Mouse (Mus musculus): ENCODE measurements around the gene Maco1. TPM values are rescaled to one million over a fixed set of nuclear protein-coding genes. Genes with fewer than 3 reads are reported as not detected.

Maco1 gene
- 10 to 100 TPM; 56.1 to 57.5 TPM for total RNA-seq (2021)

- DNase-seq (ENCODE audit: extremely low spot score in 1 of 2, low spot score in 2 of 2) = peak; percentile 98 to 100
- intact Hi-C loops (cut with DNase I) = no loop called here
Measured at GRCm38 (mm10) chr4:134853259-134853636, at the start of gene Maco1. TSS of gene Maco1 (minus strand) at chr4:134853345.

- intact Hi-C loops (cut with DNase I) = no loop called here
- no peak for DNase-seq (ENCODE audit: extremely low spot score in 1 of 2, low spot score in 2 of 2)
Measured at GRCm38 (mm10) chr4:134901126-134901525, 48.0 kb upstream of the Maco1 start.

- no peak for DNase-seq (ENCODE audit: extremely low spot score in 1 of 2, low spot score in 2 of 2)
- intact Hi-C loops (cut with DNase I) = no loop called here
Measured at GRCm38 (mm10) chr4:134897256-134897655, 44.1 kb upstream of the Maco1 start.

GRCm38 (mm10) chr4:134892096-134892495 is 39.0 kb upstream of the Maco1 start:
- DNase-seq (ENCODE audit: extremely low spot score in 1 of 2, low spot score in 2 of 2) = peak; percentile 41 to 57
- intact Hi-C loops (cut with DNase I) = no loop called here

GRCm38 (mm10) chr4:134884364-134884763 is 31.2 kb upstream of the Maco1 start:
- no peak for DNase-seq (ENCODE audit: extremely low spot score in 1 of 2, low spot score in 2 of 2)

GRCm38 (mm10) chr4:134883808-134884207 is 30.7 kb upstream of the Maco1 start:
- no peak for DNase-seq (ENCODE audit: extremely low spot score in 1 of 2, low spot score in 2 of 2)
- intact Hi-C loops (cut with DNase I) = loop anchor here (5.0 to 10.0 kb wide), 2 partner anchors 82 to 339 kb away; no protein-coding TSS in a partner anchor

More at GRCm38 (mm10) chr4:134884364-134884763, 31.2 kb upstream of the Maco1 start:
- intact Hi-C loops (cut with DNase I) = loop anchor here (5.0 to 10.0 kb wide), 2 partner anchors 82 to 340 kb away; no protein-coding TSS in a partner anchor

- intact Hi-C loops (cut with DNase I) = loop anchor here (5.0 to 10.0 kb wide), 2 partner anchors 81 to 338 kb away; no protein-coding TSS in a partner anchor
- peak in 1 of 2 experiments; percentile 36 for DNase-seq (ENCODE audit: extremely low spot score in 1 of 2, low spot score in 2 of 2)
Measured at GRCm38 (mm10) chr4:134883266-134883665, 30.1 kb upstream of the Maco1 start.

- DNase-seq (ENCODE audit: extremely low spot score in 1 of 2, low spot score in 2 of 2) = no peak
- intact Hi-C loops (cut with DNase I) = loop anchor here (5.0 to 10.0 kb wide), 2 partner anchors 78 to 335 kb away; no protein-coding TSS in a partner anchor
Measured at GRCm38 (mm10) chr4:134880041-134880440, 26.9 kb upstream of the Maco1 start.

GRCm38 (mm10) chr4:134879410-134879981 is 26.4 kb upstream of the Maco1 start:
- intact Hi-C loops (cut with DNase I) = no loop called here
- peak; percentile 59 to 81 for DNase-seq (ENCODE audit: extremely low spot score in 1 of 2, low spot score in 2 of 2)

GRCm38 (mm10) chr4:134876171-134876570 is 23.0 kb upstream of the Maco1 start:
- intact Hi-C loops (cut with DNase I) = no loop called here
- DNase-seq (ENCODE audit: extremely low spot score in 1 of 2, low spot score in 2 of 2) = no peak

- DNase-seq (ENCODE audit: extremely low spot score in 1 of 2, low spot score in 2 of 2) = no peak
- intact Hi-C loops (cut with DNase I) = no loop called here
Measured at GRCm38 (mm10) chr4:134871950-134872349, 18.8 kb upstream of the Maco1 start.

GRCm38 (mm10) chr4:134871477-134871876 is 18.3 kb upstream of the Maco1 start:
- intact Hi-C loops (cut with DNase I) = no loop called here
- DNase-seq (ENCODE audit: extremely low spot score in 1 of 2, low spot score in 2 of 2) = no peak

GRCm38 (mm10) chr4:134869815-134870375 is 16.8 kb upstream of the Maco1 start:
- intact Hi-C loops (cut with DNase I) = no loop called here
- DNase-seq (ENCODE audit: extremely low spot score in 1 of 2, low spot score in 2 of 2) = no peak

GRCm38 (mm10) chr4:134869068-134869730 is 16.1 kb upstream of the Maco1 start:
- intact Hi-C loops (cut with DNase I) = no loop called here
- no peak for DNase-seq (ENCODE audit: extremely low spot score in 1 of 2, low spot score in 2 of 2)

- intact Hi-C loops (cut with DNase I) = no loop called here
- DNase-seq (ENCODE audit: extremely low spot score in 1 of 2, low spot score in 2 of 2) = no peak
Measured at GRCm38 (mm10) chr4:134868490-134868889, 15.3 kb upstream of the Maco1 start.

- intact Hi-C loops (cut with DNase I) = no loop called here
Measured at GRCm38 (mm10) chr4:134868065-134868464, 14.9 kb upstream of the Maco1 start.

GRCm38 (mm10) chr4:134867661-134868060 is 14.5 kb upstream of the Maco1 start:
- intact Hi-C loops (cut with DNase I) = no loop called here
- no peak for DNase-seq (ENCODE audit: extremely low spot score in 1 of 2, low spot score in 2 of 2)

More at GRCm38 (mm10) chr4:134868065-134868464, 14.9 kb upstream of the Maco1 start:
- DNase-seq (ENCODE audit: extremely low spot score in 1 of 2, low spot score in 2 of 2) = no peak

- no peak for DNase-seq (ENCODE audit: extremely low spot score in 1 of 2, low spot score in 2 of 2)
- intact Hi-C loops (cut with DNase I) = no loop called here
Measured at GRCm38 (mm10) chr4:134867213-134867612, 14.1 kb upstream of the Maco1 start.

- intact Hi-C loops (cut with DNase I) = no loop called here
- no peak for DNase-seq (ENCODE audit: extremely low spot score in 1 of 2, low spot score in 2 of 2)
Measured at GRCm38 (mm10) chr4:134865789-134866188, 12.6 kb upstream of the Maco1 start.

- intact Hi-C loops (cut with DNase I) = no loop called here
- DNase-seq (ENCODE audit: extremely low spot score in 1 of 2, low spot score in 2 of 2) = no peak
Measured at GRCm38 (mm10) chr4:134865340-134865739, 12.2 kb upstream of the Maco1 start.

All from left cerebral cortex, postnatal 10 days (tissue).